Mouse (Mus musculus) myocyte (in vitro differentiated cells): ENCODE measurements around the gene Rpf2.

Source experiments
- CEBPB ChIP-seq: IDR thresholded peaks from 2 replicates; pipeline ENCODE4 v1.6.1; 2011; ENCODE audit warnings: mild to moderate bottlenecking, moderate library complexity; ENCODE audit not compliant: poor library complexity, insufficient read depth, severe bottlenecking
- MAX ChIP-seq: IDR thresholded peaks from one replicate; pipeline ENCODE4 v1.6.1; 2011; ENCODE audit warnings: low read depth, mild to moderate bottlenecking, control low read depth
- MYOD1 ChIP-seq, 3 experiments: IDR thresholded peaks; one replicate each; pipeline ENCODE4 v1.6.1; 2011; ENCODE audit warnings: control low read depth in 2 of 3, low read depth in 2 of 3, mild to moderate bottlenecking in 2 of 3, moderate library complexity in 1 of 3; ENCODE audit not compliant: insufficient read length in 2 of 3, control insufficient read depth in 1 of 3
- MYOG ChIP-seq, 3 experiments: IDR thresholded peaks; one replicate each; pipeline ENCODE4 v1.6.1; 2011; ENCODE audit warnings: control low read depth in 2 of 3, low read depth in 2 of 3, mild to moderate bottlenecking in 2 of 3; ENCODE audit not compliant: insufficient read length in 2 of 3, control insufficient read depth in 1 of 3, insufficient read depth in 1 of 3
- POLR2A ChIP-seq: IDR thresholded peaks from one replicate; pipeline ENCODE4 v1.6.1; 2011; ENCODE audit warnings: low read depth, mild to moderate bottlenecking, control low read depth, moderate library complexity; ENCODE audit not compliant: insufficient read length
- POLR2AphosphoS2 ChIP-seq: IDR thresholded peaks from one replicate; pipeline ENCODE4 v1.6.1; 2011; ENCODE audit warnings: low read depth, control low read depth; ENCODE audit not compliant: insufficient read length
- SRF ChIP-seq: IDR thresholded peaks from one replicate; pipeline ENCODE4 v1.6.1; 2011; ENCODE audit warnings: low read depth; ENCODE audit not compliant: control insufficient read depth, insufficient read length
- TCF12 ChIP-seq: IDR thresholded peaks from one replicate; pipeline ENCODE4 v1.6.1; 2011; ENCODE audit warnings: mild to moderate bottlenecking, control low read depth; ENCODE audit not compliant: poor library complexity, insufficient read depth, severe bottlenecking
- TCF3 ChIP-seq: IDR thresholded peaks from one replicate; pipeline ENCODE4 v1.6.1; 2011; ENCODE audit warnings: low read depth, control low read depth; ENCODE audit not compliant: insufficient read length
- USF1 ChIP-seq: IDR thresholded peaks from one replicate; pipeline ENCODE4 v1.6.1; 2011; ENCODE audit warnings: low read depth, mild to moderate bottlenecking, control low read depth, moderate library complexity

DNA sequence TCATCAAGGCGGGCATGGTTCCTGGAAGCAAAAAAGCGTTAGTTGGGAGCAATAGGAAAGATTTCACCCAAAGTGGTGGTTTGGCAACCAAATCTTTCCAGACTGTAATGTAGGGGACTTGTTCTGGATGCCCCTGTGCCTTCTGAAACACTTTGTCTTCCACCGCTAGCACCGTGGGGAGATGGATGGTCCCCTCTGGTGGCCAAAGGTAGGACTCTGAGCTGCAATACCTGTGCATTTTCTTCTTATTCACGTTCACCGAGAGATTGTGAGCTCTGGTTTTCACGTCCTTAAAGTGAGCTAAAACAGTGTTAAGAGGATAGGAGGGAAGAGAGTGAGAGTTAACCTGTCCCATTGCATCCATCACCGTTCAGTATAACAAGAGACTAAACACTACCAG, 56.0 kb downstream of the Rpf2 start:
- TF ChIP-seq POLR2A (no peak), CEBPB (no peak), POLR2AphosphoS2 (no peak), MYOG (IDR thresholded peaks at IDR 0.05; ENCODE audit: control insufficient read depth in 1 of 3, insufficient read depth in 1 of 3, insufficient read length in 2 of 3, low read depth in 2 of 3) (no peak), SRF (no peak), TCF12 (no peak), TCF3 (no peak), USF1 (no peak), MAX (no peak), MYOD1 (IDR thresholded peaks at IDR 0.05; ENCODE audit: control insufficient read depth in 1 of 3, insufficient read length in 2 of 3, low read depth in 2 of 3) (no peak)
